ENCODE assay signal across 9 mouse cellular contexts in the genomic region with DNA sequence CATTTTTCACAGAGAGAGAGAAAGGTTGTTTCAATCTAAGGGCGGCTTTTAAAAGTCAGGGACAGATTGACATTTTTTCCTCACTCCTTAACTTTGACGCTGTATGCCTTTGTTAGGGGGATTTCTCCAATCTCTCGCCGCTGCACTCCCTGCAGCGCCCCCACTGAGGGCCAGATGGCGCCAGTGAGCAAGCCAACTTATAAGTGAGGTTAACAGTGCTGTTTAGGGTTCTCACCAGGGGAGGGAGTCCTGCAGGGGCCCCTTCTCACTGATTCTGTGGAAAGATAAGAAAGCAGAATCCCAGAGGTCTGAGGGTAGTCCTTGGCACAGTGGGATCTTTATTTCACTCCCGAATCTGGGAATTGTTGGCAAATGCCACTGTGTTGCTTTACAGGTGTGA.
DNase-seq lines count a peak whose midpoint lies in the region; ATAC-seq lines count a peak whose summit lies in the region.
"Had no signal": no experiment of that assay in that cellular context is flagged by ENCODE, and none has a peak within 500 bp of the region (broad histone marks: within the 10 kb centered on the region; RNA-seq: fewer than 3 reads in every experiment).

No protein-coding gene starts in this region.

- no peak overlapping the region for H3K4me3 ChIP-seq in limb, embryonic 11.5 days (ENCODE audit: low read depth, low read length)
- no peak overlapping the region for H3K4me3 ChIP-seq in neural tube, embryonic 11.5 days (ENCODE audit: low read depth, low read length)
- H3K4me3 ChIP-seq: erythroblast, embryonic 14.5 days had no signal

- ATAC-seq in frontal cortex, adult (ENCODE audit: low TSS enrichment), result peak; percentile 87
- no peak for ATAC-seq in limb, embryonic 11.5 days (ENCODE audit: insufficient number of reproducible peaks, low FRiP score, low TSS enrichment, low read depth)
- ATAC-seq in neural tube, embryonic 11.5 days (ENCODE audit: insufficient read depth, low FRiP score, low TSS enrichment), result peak; percentile 75
- no peak for ATAC-seq in erythroid progenitor cell, adult 5-6 weeks (replicated peaks; ENCODE audit: low FRiP score, poor library complexity, severe bottlenecking)

- no peak overlapping the region for H3K9ac ChIP-seq in limb, embryonic 11.5 days (ENCODE audit: low read length)
- H3K9ac ChIP-seq in neural tube, embryonic 11.5 days (ENCODE audit: low read length), result no peak overlapping the region

- H3K4me1 ChIP-seq in limb, embryonic 11.5 days (ENCODE audit: control insufficient read depth, insufficient read depth, low read length), result peaks cover 7% of the 10 kb centered on the region; the same call in 1 of the 2 replicates
- no peaks in the 10 kb centered on the region for H3K4me1 ChIP-seq in neural tube, embryonic 11.5 days (ENCODE audit: control insufficient read depth, insufficient read depth, low read length)

- no peak overlapping the region for H3K27ac ChIP-seq in limb, embryonic 11.5 days (replicated peaks; ENCODE audit: low read depth, low read length)
- no peak overlapping the region for H3K27ac ChIP-seq in neural tube, embryonic 11.5 days (ENCODE audit: low read depth, low read length)

- no peak overlapping the region for H3K4me2 ChIP-seq in limb, embryonic 11.5 days (ENCODE audit: low read depth, severe bottlenecking)
- no peak overlapping the region for H3K4me2 ChIP-seq in neural tube, embryonic 11.5 days (ENCODE audit: low read depth)

- peak; percentile 29 for DNase-seq in urinary bladder, postnatal 25 days (ENCODE audit: low spot score)
- DNase-seq in urinary bladder, adult 2 months (ENCODE audit: low spot score), result no peak
- peak; percentile 48 for DNase-seq in cerebellum, adult 8-10 months
- DNase-seq in kidney, adult 8-10 months, result peak; percentile 2 to 50
- DNase-seq in limb, embryonic 11.5 days (ENCODE audit: low spot score), result peak; percentile 79
- DNase-seq in neural tube, embryonic 11.5 days (ENCODE audit: low spot score), result peak; percentile 80

- H3K9me3 ChIP-seq in limb, embryonic 11.5 days (ENCODE audit: control insufficient read depth, low read length), result no peaks in the 10 kb centered on the region
- H3K9me3 ChIP-seq in neural tube, embryonic 11.5 days (ENCODE audit: control insufficient read depth, low read length), result no peaks in the 10 kb centered on the region

- no peaks in the 10 kb centered on the region for H3K36me3 ChIP-seq in limb, embryonic 11.5 days (ENCODE audit: control insufficient read depth, insufficient read depth, low read length)
- no peaks in the 10 kb centered on the region for H3K36me3 ChIP-seq in neural tube, embryonic 11.5 days (ENCODE audit: control insufficient read depth, insufficient read depth, low read length)

- 7% methylated on average over 7 of the region's 7 CpGs for WGBS in limb, embryonic 11.5 days
- WGBS in neural tube, embryonic 11.5 days, result 9% methylated on average over 7 of the region's 7 CpGs

- H3K27me3 ChIP-seq in limb, embryonic 11.5 days (ENCODE audit: control insufficient read depth, insufficient read depth, low read length), result no peaks in the 10 kb centered on the region
- no peaks in the 10 kb centered on the region for H3K27me3 ChIP-seq in neural tube, embryonic 11.5 days (ENCODE audit: control insufficient read depth, insufficient read depth, low read length)

Comparison
In these comparisons a context has a peak if more than half of its experiments do, and no peak if none do; other contexts are left out.
1. ATAC-seq: peak in frontal cortex, adult (single experiment) and neural tube, embryonic 11.5 days (single experiment); none in limb, embryonic 11.5 days (single experiment) and erythroid progenitor cell, adult 5-6 weeks (single experiment).